Mouse (Mus musculus) intestine, embryonic 16.5 days (tissue): ENCODE data around the gene Olfr287. TPM values are rescaled to one million over a fixed set of nuclear protein-coding genes. Genes with fewer than 3 reads are reported as not detected.

Experiments
- ATAC-seq: fragments of 200-750 bp; cut with Nextera tagmentation; 2 replicates; pipeline ENCODE4 v1.8.0; 2017; ENCODE audit warnings: moderate TSS enrichment, moderate library complexity
- H3K27ac ChIP-seq: fragments of 300-500 bp; sonication (generic); 2 replicates; pipeline ENCODE4 v1.5.1; 2014; ENCODE audit warnings: mild to moderate bottlenecking, low read length
- H3K27me3 ChIP-seq: fragments of 300-500 bp; sonication (generic); replicated peaks from 2 replicates; pipeline ENCODE4 v1.6.1; 2014; ENCODE audit warnings: low read length, control low read depth, mixed read lengths; ENCODE audit not compliant: control insufficient read depth, insufficient read depth
- H3K36me3 ChIP-seq: fragments of 300-500 bp; sonication (generic); 2 replicates; pipeline ENCODE4 v1.6.1; 2014; ENCODE audit warnings: low read length, control low read depth; ENCODE audit not compliant: control insufficient read depth, insufficient read depth
- H3K4me1 ChIP-seq: fragments of 300-500 bp; sonication (generic); 2 replicates; pipeline ENCODE4 v1.6.1; 2014; ENCODE audit warnings: low read length, control low read depth, mixed read lengths; ENCODE audit not compliant: control insufficient read depth, insufficient read depth
- H3K4me2 ChIP-seq: fragments of 300-500 bp; sonication (generic); 2 replicates; pipeline ENCODE4 v1.6.1; 2014; ENCODE audit warnings: low read depth, low read length, control low read depth
- H3K4me3 ChIP-seq: fragments of 300-500 bp; sonication (generic); 2 replicates; pipeline ENCODE4 v1.5.1; 2014; ENCODE audit warnings: mild to moderate bottlenecking, low read length
- H3K9ac ChIP-seq: fragments of 300-500 bp; sonication (generic); 2 replicates; pipeline ENCODE4 v1.6.1; 2014; ENCODE audit warnings: low read depth, low read length
- H3K9me3 ChIP-seq: fragments of 300-500 bp; sonication (generic); 2 replicates; pipeline ENCODE4 v1.6.1; 2016; ENCODE audit warnings: low read length, control low read depth; ENCODE audit not compliant: control insufficient read depth
- WGBS: fragments of 180-500 bp; shearing (Covaris S2); extraction: QIAGEN DNeasy Blood & Tissue Kit; methylation state at CpG from one replicate; pipeline ENCODE4 v1.1.7; 2014; 5-methylcytosine and 5-hydroxymethylcytosine counted together
- polyA plus RNA-seq: library from polyadenylated mRNA; unstranded; fragments of >200 nt; fragmentation: Nextera tagmentation; extraction: Ambion mirVana; gene quantifications from 2 replicates; pipeline ENCODE4 v1.2.1, GENCODE M21; 2015

Olfr287 gene
- polyA plus RNA-seq, 1 experiment from 2014 or later = not detected

- Histone ChIP-seq H3K36me3 (no peaks in the 10 kb centered on the region), H3K4me1 (no peaks in the 10 kb centered on the region), H3K4me2 (no peak overlapping the region), H3K9ac (no peak overlapping the region), H3K27me3 (no peaks in the 10 kb centered on the region), H3K9me3 (no peaks in the 10 kb centered on the region), H3K4me3 (no peak overlapping the region), H3K27ac (no peak overlapping the region)
- WGBS = 48% methylated on average over 1 of the region's 1 CpGs
- ATAC-seq = no peak
Observed at GRCm38 (mm10) chr15:98157253-98157652, 63.6 kb downstream of the Olfr287 start.

Other genes starting within 250 kb of the Olfr287 start
- 0.33 and 0.53 TPM in 2 replicates for gene Col2a1, start 216.4 kb downstream of the Olfr287 start, polyA plus RNA-seq
- gene Pfkm, start 128.5 kb downstream of the Olfr287 start, polyA plus RNA-seq = 30.5 and 31.7 TPM in 2 replicates
- gene Senp1, start 127.3 kb downstream of the Olfr287 start, polyA plus RNA-seq = 18.0 and 20.2 TPM in 2 replicates
- gene Asb8, start 55.4 kb downstream of the Olfr287 start, polyA plus RNA-seq = 52.7 and 54.9 TPM in 2 replicates
- 1.4 and 1.7 TPM in 2 replicates for gene Ccdc184, start 53.9 kb downstream of the Olfr287 start, polyA plus RNA-seq
- gene Olfr288, start 25.5 kb downstream of the Olfr287 start, polyA plus RNA-seq = not detected in 2 replicates
- gene Gm44579, start 79 bp downstream of the Olfr287 start, polyA plus RNA-seq = not detected in 2 replicates
- gene Olfr286, start 13.4 kb upstream of the Olfr287 start, polyA plus RNA-seq = not detected in 2 replicates
- gene H1fnt, start 36.2 kb upstream of the Olfr287 start, polyA plus RNA-seq = not detected in 2 replicates
- 0.39 and 0.42 TPM in 2 replicates for gene Zfp641, start 75.1 kb upstream of the Olfr287 start, polyA plus RNA-seq
- not detected in 2 replicates for gene Olfr285, start 96.3 kb upstream of the Olfr287 start, polyA plus RNA-seq
- not detected in 2 replicates for gene Olfr284, start 119.9 kb upstream of the Olfr287 start, polyA plus RNA-seq
- not detected in 2 replicates for gene Olfr283, start 159.9 kb upstream of the Olfr287 start, polyA plus RNA-seq
- gene Olfr282, start 210.2 kb upstream of the Olfr287 start, polyA plus RNA-seq = not detected in 2 replicates
- gene Olfr281, start 231.5 kb upstream of the Olfr287 start, polyA plus RNA-seq = not detected in 2 replicates
- gene OR5BS1P, start 248.8 kb upstream of the Olfr287 start, polyA plus RNA-seq = not detected in 2 replicates